Mouse (Mus musculus) c-Kit-positive CD71-positive TER-119-negative erythroid progenitor cells, embryonic 14.5 days (primary cell): Measurements from ENCODE around the gene Kctd20.

Experiments used
- DNase-seq: peaks from one replicate; pipeline ENCODE4 v3.0.0-alpha.2; 2013; ENCODE audit warnings: low read depth

Gene Kctd20

DNA sequence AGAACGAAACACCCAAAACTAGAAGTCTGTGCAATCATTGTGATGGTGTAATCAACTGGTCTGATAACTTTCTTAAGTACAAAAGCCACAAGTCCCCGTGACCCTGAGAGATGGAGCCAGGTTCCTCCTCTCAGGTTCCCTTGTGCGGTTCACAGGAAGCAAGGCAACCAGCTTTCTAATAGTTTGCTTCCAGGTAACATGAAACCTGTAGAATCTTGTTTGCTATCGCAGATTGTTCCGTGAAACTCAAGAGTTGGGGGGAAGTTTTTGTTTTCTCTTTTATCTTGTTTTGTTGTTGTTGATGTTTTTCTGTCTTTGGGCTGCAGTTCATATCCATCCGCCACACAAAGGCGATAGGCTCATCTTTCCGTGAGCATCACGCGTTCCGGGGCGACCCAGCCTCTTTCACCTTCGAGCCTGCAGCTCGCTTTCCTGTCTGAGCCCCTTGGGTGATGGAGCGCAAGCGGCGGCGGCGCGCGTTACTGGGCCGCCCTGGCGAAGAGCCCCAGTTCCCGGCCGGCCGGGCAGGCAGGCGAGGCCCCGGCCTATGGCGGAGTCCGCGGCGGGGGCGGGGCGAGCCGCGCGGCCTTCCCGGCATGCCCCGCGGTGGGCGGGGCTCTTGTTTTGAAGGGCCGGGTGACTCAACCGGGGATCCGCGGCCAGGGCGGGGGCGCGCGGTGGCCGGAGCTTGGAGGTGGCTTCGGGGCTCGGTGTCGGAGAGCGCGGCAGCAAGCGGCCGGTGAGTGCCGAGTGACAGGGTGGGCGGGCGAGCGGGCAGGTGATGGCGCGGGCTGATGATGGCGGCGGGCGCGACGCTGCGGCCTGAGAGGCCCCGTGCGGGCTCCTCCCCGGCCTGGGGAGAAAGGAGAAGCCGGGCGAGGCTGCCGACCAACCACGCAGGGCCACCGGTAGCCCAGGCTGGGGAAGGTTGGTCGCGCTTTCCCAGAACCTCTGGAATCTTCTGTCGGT lies at the start of gene Kctd20:
Kctd20 (plus strand) TSS at position 120 of the 969 bp plus-strand sequence.
- peak; percentile 82 for DNase-seq

DNA sequence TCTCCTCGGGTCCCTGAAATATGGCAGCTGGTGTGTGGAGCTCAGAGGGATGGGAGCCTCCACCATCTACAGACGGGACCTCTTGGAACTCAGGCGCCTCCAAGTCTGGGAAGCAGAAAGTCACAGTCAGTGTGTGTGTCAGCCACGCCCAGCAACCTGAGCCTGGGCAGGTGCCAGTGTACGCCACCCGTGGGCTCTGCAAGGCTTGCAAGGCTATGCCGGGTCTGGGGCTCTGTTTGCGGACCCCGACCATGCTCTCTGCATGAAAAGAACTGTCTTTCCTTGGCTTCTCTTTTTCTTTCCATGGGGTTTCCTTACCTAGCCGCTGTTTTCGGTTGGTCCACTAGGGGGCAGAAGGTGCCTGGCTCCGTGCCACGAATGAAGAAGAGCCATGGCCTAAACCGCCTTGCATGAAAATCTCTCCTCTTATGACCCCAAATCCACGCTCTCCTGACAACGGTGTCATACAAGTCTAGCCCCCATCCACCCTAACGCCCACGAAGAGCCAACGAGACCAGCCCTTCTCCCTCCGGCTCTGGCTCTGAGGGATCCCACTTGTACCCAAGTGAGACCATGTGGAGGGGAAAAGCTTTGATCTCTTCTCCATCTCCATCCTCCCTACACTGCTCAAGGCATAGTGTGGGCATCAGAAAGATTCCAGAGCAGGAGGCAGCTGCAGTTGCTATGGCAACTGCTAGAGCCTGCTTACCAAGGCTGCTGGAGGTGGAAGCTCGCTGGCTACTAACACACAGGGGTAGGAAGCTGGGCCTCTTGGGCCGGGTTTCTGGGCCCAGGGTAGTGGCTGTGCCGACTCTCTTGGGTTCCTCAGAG lies 47.0 kb upstream of the Kctd20 start:
- DNase-seq, result peak; percentile 37

GRCm38 (mm10) chr17:28905377-28905916 lies 46.3 kb upstream of the Kctd20 start:
- DNase-seq, result no peak

- DNase-seq, result no peak
Measured at GRCm38 (mm10) chr17:28907959-28908358, 43.8 kb upstream of the Kctd20 start.

DNA sequence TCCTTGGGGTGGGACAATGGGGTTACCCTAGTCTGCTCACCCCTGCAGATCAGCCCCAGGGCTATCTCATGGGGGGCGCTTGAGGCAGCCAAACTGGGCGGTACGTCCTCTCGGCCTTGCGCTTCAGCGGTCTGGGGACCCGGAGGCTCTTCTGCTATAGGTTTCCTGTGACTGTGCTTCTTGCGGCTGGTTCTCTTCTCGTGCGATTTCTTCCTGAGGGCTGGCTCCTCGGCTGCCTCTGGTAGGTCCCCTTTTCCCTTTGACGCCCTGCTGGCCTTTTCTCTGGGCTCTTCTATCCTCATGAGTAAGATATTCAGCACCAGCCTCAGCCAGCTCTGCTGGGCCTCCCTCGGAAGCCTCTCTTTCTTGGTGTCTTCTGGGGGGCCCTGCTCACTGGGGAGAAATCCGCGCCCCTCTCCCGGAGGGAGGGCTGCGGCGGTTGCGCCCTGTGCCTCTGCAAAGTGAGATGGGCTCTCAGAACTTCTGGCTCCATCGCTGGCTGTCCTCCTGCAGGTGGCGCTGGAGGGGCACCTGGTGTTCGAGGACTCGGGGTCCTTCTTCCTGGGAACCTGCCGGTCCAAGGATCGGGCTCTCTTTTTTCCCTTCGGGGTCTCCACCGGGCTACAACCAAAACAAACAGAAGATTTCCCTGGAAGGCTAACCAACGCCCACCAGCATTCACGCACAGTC lies 42.4 kb upstream of the Kctd20 start:
- DNase-seq, result no peak

GRCm38 (mm10) chr17:28910139-28910538 lies 41.6 kb upstream of the Kctd20 start:
- no peak for DNase-seq

- DNase-seq, result no peak
Measured at GRCm38 (mm10) chr17:28913200-28913599, 38.5 kb upstream of the Kctd20 start.

GRCm38 (mm10) chr17:28913940-28914339 lies 37.8 kb upstream of the Kctd20 start:
- no peak for DNase-seq

DNA sequence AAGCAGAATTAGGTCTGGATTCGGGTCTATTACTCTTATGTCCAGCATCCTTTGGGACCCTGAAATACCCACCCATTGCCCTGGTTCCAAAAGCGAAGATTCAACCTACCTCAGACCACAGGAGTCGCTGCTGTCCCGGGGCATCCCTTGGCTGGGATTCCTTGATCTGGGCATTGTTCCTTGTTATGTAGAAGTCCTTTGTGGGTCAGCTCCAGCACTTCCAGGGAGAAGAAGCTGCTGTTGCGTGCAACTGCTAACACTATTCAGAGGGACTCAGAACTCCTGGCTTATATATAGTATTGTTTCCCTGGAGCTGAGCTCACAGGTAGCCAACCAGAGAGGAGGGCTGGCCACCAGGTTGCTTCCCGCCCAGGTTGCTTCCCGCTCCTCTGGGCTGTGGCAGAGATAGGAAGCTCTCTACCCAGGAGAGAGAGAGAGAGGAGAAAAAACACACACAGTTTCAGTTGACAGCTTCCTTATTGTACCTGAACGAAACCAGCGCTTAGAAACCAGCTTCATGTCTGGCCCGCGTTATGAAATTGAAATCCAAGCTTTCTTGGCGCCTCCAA lies 36.6 kb upstream of the Kctd20 start, which contains the start of gene 4930539E08Rik:
4930539E08Rik (minus strand) TSS at position 265 of the 569 bp plus-strand sequence.
- DNase-seq, result no peak

- no peak for DNase-seq
Measured at GRCm38 (mm10) chr17:28916520-28916919, 35.2 kb upstream of the Kctd20 start.

- DNase-seq, result no peak
Measured at GRCm38 (mm10) chr17:28921086-28921485, 30.7 kb upstream of the Kctd20 start.

GRCm38 (mm10) chr17:28922096-28922495 lies 29.7 kb upstream of the Kctd20 start:
- no peak for DNase-seq

GRCm38 (mm10) chr17:28924957-28925595 lies 26.7 kb upstream of the Kctd20 start:
- no peak for DNase-seq

GRCm38 (mm10) chr17:28926380-28926779 lies 25.4 kb upstream of the Kctd20 start:
- DNase-seq, result peak; percentile 62

GRCm38 (mm10) chr17:28926866-28927635 lies 24.7 kb upstream of the Kctd20 start:
- peak; percentile 57 for DNase-seq

- DNase-seq, result no peak
Measured at GRCm38 (mm10) chr17:28928004-28928403, 23.7 kb upstream of the Kctd20 start.

DNA sequence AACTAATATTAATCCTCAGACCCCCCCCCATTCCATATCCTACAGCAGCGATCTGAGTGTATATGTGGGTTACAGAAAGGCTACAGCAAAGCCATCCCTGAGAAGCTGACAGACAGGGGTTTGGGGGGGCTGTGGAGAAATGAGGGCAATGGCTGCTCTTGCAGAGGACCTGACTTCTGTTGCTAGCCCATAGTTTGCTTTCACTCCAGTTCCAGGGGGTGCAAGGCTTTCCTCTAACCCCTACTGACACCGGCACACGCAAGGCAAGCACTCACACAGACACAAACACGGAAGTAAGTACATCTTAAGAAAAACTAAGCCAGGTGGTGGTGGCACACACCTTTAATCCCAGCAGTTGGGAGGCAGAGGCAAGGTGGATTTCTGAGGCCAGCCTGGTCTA lies 22.4 kb upstream of the Kctd20 start:
- no peak for DNase-seq

- DNase-seq, result peak; percentile 90
Measured at GRCm38 (mm10) chr17:28930392-28931074, 21.2 kb upstream of the Kctd20 start.

DNA sequence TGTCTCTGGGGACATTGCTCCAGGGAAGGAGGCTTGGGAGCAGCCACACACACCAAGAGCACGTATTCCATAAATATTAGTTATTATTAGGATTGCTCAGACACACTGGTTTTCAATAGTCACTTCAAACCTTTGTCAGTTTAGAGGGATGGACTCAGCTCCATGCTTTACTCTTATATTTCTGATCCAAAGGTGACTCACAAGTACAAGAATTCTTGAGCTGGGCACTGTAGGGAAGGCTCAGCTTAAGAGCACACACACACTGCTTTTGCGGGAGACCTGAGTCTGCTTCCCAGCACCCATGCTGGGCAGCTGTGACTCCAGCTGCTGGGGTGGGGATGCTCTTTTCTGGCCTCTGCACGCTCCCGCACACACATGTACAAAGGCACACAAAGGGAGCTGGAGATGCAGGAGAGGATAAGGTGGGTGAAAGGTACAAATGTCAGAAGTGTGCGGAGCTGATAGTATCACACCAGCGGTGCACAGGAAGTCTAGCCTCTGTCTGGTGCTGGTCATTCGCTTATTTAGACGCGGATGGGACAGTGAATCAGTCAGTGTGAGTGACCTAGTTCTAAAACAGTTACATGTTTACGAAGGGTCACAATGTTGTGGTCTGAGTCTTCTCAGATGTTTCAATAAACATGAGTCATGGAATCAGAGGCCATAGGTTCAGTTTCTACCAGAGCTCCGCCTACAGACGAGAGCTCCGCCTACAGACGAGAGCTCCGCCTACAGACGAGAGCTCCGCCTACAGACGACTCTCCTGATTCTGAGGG lies 20.1 kb upstream of the Kctd20 start:
- no peak for DNase-seq
